Mouse (Mus musculus): Measurements from ENCODE around the gene Arfgef3. TPM values are rescaled to one million over a fixed set of nuclear protein-coding genes. Genes with fewer than 3 reads are reported as not detected.

The Arfgef3 gene
- total and polyA plus RNA-seq, 3 experiments = not detected

DNA sequence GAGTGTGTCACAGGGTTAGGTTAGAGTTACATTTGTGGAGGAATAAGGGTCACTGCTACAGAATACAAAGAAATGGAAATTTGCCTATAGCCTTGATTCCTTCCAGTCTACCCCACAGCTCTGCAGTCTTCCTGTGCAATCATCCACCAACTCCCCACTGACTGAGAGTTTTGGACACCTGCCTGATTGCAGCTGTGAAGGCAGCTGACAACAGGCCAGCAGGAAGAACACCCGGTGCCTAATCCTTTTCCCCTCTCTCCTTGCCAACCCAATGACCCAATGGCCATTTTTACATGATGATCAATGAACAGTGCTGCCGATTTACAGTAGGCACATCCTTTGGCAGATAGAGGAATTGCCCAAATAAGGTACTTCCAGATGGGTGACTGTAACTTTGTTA lies 43.6 kb downstream of the Arfgef3 start:
- Histone ChIP-seq H3K27ac (ENCODE audit: control insufficient read depth, low read depth, low read length) (no peak overlapping the region), H3K36me3 (ENCODE audit: control insufficient read depth in 1 of 2, insufficient read depth in 2 of 2, low read length in 2 of 2) (no peaks in the 10 kb centered on the region), H3K79me2 (ENCODE audit: control insufficient read depth, insufficient read depth, low read length, poor library complexity) (no peaks in the 10 kb centered on the region), H3K27me3 (ENCODE audit: control insufficient read depth in 1 of 2, insufficient read depth in 2 of 2, low read length in 2 of 2) (no peaks in the 10 kb centered on the region), H3K9me3 (replicated peaks; ENCODE audit: insufficient read depth, low read length) (no peaks in the 10 kb centered on the region), H3K4me3 (ENCODE audit: control insufficient read depth in 1 of 2, insufficient read depth in 1 of 2, low read depth in 2 of 2, low read length in 2 of 2) (no peak overlapping the region), H3K9ac (ENCODE audit: control insufficient read depth, low read depth, low read length, poor library complexity, severe bottlenecking) (no peak overlapping the region), H3K4me1 (ENCODE audit: control insufficient read depth in 1 of 2, insufficient read depth in 2 of 2, low read length in 2 of 2) (no peaks in the 10 kb centered on the region)
- no peak for DNase-seq (ENCODE audit: low read depth, low spot score)
- TF ChIP-seq SIN3A (IDR thresholded peaks at IDR 0.05; ENCODE audit: low read length) (no peak), UBTF (IDR thresholded peaks at IDR 0.05; ENCODE audit: borderline replicate concordance, insufficient read depth, low read depth, low read length) (no peak), CHD1 (IDR thresholded peaks at IDR 0.05; ENCODE audit: low read depth, low read length) (no peak), CHD2 (IDR thresholded peaks at IDR 0.05; ENCODE audit: low read length) (no peak), TAL1 (IDR thresholded peaks at IDR 0.05; ENCODE audit: low read length) (no peak), MAX (IDR thresholded peaks at IDR 0.05; ENCODE audit: low read length) (no peak), RCOR1 (IDR thresholded peaks at IDR 0.05; ENCODE audit: low read depth, low read length) (no peak), JUND (IDR thresholded peaks at IDR 0.05; ENCODE audit: low read depth, low read length) (no peak), POLR2A (IDR thresholded peaks at IDR 0.05; ENCODE audit: control insufficient read depth in 1 of 2, insufficient read depth in 1 of 2, low read depth in 1 of 2, low read length in 2 of 2, poor library complexity in 1 of 2) (no peak), TBP (IDR thresholded peaks at IDR 0.05; ENCODE audit: low read depth, low read length) (no peak), HCFC1 (IDR thresholded peaks at IDR 0.05; ENCODE audit: low read depth, low read length) (no peak), TCF12 (IDR thresholded peaks at IDR 0.05; ENCODE audit: low read depth, low read length) (no peak), SMC3 (IDR thresholded peaks at IDR 0.05; ENCODE audit: low read depth, low read length) (no peak)

DNA sequence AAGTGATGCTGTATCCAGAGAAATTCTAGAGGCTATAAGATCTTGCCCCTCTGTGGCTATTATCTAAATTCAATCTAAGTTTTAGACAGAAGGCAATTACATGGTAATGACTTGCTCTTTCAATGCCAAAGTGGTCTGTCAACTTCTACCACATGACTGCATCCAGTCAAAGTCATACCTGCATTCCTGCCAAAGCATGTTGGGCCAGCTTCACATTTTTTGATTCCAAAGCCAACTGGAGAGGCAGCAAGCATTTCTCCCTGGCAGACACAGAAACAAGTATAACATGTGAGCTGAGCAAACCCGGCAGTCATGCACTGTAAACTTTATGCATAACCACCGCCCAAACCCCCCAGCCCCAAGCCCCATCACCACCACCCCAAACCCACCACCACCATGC lies 44.6 kb downstream of the Arfgef3 start:
- Histone ChIP-seq H3K27ac (ENCODE audit: control insufficient read depth, low read depth, low read length) (no peak overlapping the region), H3K9me3 (replicated peaks; ENCODE audit: insufficient read depth, low read length) (no peaks in the 10 kb centered on the region), H3K4me1 (ENCODE audit: control insufficient read depth in 1 of 2, insufficient read depth in 2 of 2, low read length in 2 of 2) (no peaks in the 10 kb centered on the region), H3K9ac (ENCODE audit: control insufficient read depth, low read depth, low read length, poor library complexity, severe bottlenecking) (no peak overlapping the region), H3K79me2 (ENCODE audit: control insufficient read depth, insufficient read depth, low read length, poor library complexity) (no peaks in the 10 kb centered on the region), H3K27me3 (ENCODE audit: control insufficient read depth in 1 of 2, insufficient read depth in 2 of 2, low read length in 2 of 2) (no peaks in the 10 kb centered on the region), H3K4me3 (ENCODE audit: control insufficient read depth in 1 of 2, insufficient read depth in 1 of 2, low read depth in 2 of 2, low read length in 2 of 2) (no peak overlapping the region), H3K36me3 (ENCODE audit: control insufficient read depth in 1 of 2, insufficient read depth in 2 of 2, low read length in 2 of 2) (no peaks in the 10 kb centered on the region)
- TF ChIP-seq HCFC1 (IDR thresholded peaks at IDR 0.05; ENCODE audit: low read depth, low read length) (no peak), GATA1 (IDR thresholded peaks at IDR 0.05; ENCODE audit: low read depth, low read length) (no peak), MEF2A (IDR thresholded peaks at IDR 0.05; ENCODE audit: extremely low read depth, insufficient replicate concordance, low read depth, low read length, poor library complexity, severe bottlenecking) (no peak), SIN3A (IDR thresholded peaks at IDR 0.05; ENCODE audit: low read length) (no peak), MAZ (IDR thresholded peaks at IDR 0.05; ENCODE audit: low read depth, low read length) (no peak), MAX (IDR thresholded peaks at IDR 0.05; ENCODE audit: low read length) (no peak), ETS1 (IDR thresholded peaks at IDR 0.05; ENCODE audit: low read depth, low read length) (no peak), NELFE (IDR thresholded peaks at IDR 0.05; ENCODE audit: low read depth, low read length) (no peak), POLR2AphosphoS2 (IDR thresholded peaks at IDR 0.05; ENCODE audit: low read length) (no peak), SMC3 (IDR thresholded peaks at IDR 0.05; ENCODE audit: low read depth, low read length) (no peak), E2F4 (IDR thresholded peaks at IDR 0.05; ENCODE audit: borderline replicate concordance, low read depth, low read length) (no peak), ZKSCAN1 (IDR thresholded peaks at IDR 0.05; ENCODE audit: low read depth, low read length) (no peak), POLR2A (IDR thresholded peaks at IDR 0.05; ENCODE audit: control insufficient read depth in 1 of 2, insufficient read depth in 1 of 2, low read depth in 1 of 2, low read length in 2 of 2, poor library complexity in 1 of 2) (no peak), MXI1 (IDR thresholded peaks at IDR 0.05; ENCODE audit: low read depth, low read length) (no peak), MYC (IDR thresholded peaks at IDR 0.05; ENCODE audit: low read depth, low read length) (no peak)
- DNase-seq (ENCODE audit: low read depth, low spot score) = no peak

Data from MEL (cell line).